Mouse (Mus musculus) CH12.LX (cell line): ENCODE measurements at regions not wholly inside any gene's neighbourhood (a gene's known extent, or its start where the extent isn't known, plus 50 kb on each side); places are given as distances from the start of the nearest gene placed in this dataset.

Experiments
- CTCF ChIP-seq, 2 experiments: IDR thresholded peaks in 1 of 2; conservative IDR thresholded peaks in 1 of 2; 2 replicates each; pipeline ENCODE4 v1.5.1; 2011 to 2012; ENCODE audit warnings: low read depth in 2 of 2, low read length in 2 of 2, improper control_type of control experiment in 1 of 2, inconsistent platforms in 1 of 2, mild to moderate bottlenecking in 1 of 2, moderate library complexity in 1 of 2
- MAFK ChIP-seq: IDR thresholded peaks from 2 replicates; pipeline ENCODE4 v1.6.1; 2011; ENCODE audit warnings: low read length, improper control_type of control experiment; ENCODE audit not compliant: insufficient replicate concordance
- MAX ChIP-seq: IDR thresholded peaks from 2 replicates; pipeline ENCODE4 v1.6.1; 2011; ENCODE audit warnings: low read length, improper control_type of control experiment
- MEF2A ChIP-seq: IDR thresholded peaks from 2 replicates; pipeline ENCODE4 v1.6.1; 2014; ENCODE audit warnings: low read depth, mild to moderate bottlenecking, inconsistent platforms, low read length, improper control_type of control experiment, borderline replicate concordance
- MYC ChIP-seq: IDR thresholded peaks from 2 replicates; pipeline ENCODE4 v1.6.1; 2011; ENCODE audit warnings: low read depth, mild to moderate bottlenecking, improper control_type of control experiment, low read length
- POLR2A ChIP-seq: IDR thresholded peaks from 2 replicates; pipeline ENCODE4 v1.6.1; 2011; ENCODE audit warnings: low read depth, mild to moderate bottlenecking, improper control_type of control experiment, low read length
- TCF12 ChIP-seq: IDR thresholded peaks from 2 replicates; pipeline ENCODE4 v1.6.1; 2014; ENCODE audit warnings: low read depth, mild to moderate bottlenecking, inconsistent platforms, low read length, improper control_type of control experiment
- ZC3H11A ChIP-seq: IDR thresholded peaks from 2 replicates; pipeline ENCODE4 v1.6.1; 2012; ENCODE audit warnings: low read depth, mild to moderate bottlenecking, inconsistent platforms, low read length, improper control_type of control experiment
- ZNF384 ChIP-seq: IDR thresholded peaks from 2 replicates; pipeline ENCODE4 v1.6.1; 2012; ENCODE audit warnings: low read depth, low read length, improper control_type of control experiment, inconsistent platforms

DNA sequence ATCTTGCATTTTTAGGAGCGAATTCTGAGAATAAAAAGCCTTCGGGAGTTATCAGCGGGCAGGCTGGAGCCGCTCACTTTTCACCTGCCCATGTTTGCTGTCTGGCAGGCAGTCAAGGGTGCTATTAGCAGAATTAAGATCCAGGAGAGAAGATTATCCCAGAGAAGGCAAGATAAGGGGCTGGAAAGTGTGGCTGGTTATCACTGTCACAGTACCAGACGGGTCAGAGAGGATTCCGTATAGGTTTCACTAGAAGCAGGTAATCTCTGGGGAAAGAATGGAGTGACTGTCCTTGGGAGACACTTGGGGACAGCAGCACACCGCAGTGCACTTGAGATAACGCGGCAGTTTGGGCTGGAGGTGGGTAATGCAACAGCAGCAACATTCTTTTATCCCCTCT lies 147.8 kb upstream of the Cdkn3 start:
- no peak for TF ChIP-seq TCF12
- TF ChIP-seq POLR2A = no peak
- TF ChIP-seq CTCF (conservative IDR thresholded peaks at IDR 0.05 in 1 of 2, IDR thresholded peaks at IDR 0.05 in 1 of 2; ENCODE audit: low read depth in 2 of 2, low read length in 2 of 2) = no peak
- TF ChIP-seq MAX = no peak
- TF ChIP-seq ZC3H11A = no peak
- no peak for TF ChIP-seq MEF2A
- TF ChIP-seq MYC = no peak
- TF ChIP-seq ZNF384 = no peak
- no peak for TF ChIP-seq MAFK
